Mouse (Mus musculus) embryonic facial prominence, embryonic 10.5 days (tissue): Measurements from ENCODE around the gene Abhd18. TPM values are rescaled to one million over a fixed set of nuclear protein-coding genes. Genes with fewer than 3 reads are reported as not detected.

Experiments
- DNase-seq: peaks from one replicate; pipeline ENCODE4 v3.0.0-alpha.2; 2017; ENCODE audit warnings: low spot score
- H3K27ac ChIP-seq: fragments of 300-500 bp; sonication (generic); replicated peaks from 2 replicates; pipeline ENCODE4 v1.5.1; 2016; ENCODE audit warnings: mild to moderate bottlenecking
- H3K27me3 ChIP-seq: fragments of 300-500 bp; sonication (generic); replicated peaks from 2 replicates; pipeline ENCODE4 v1.6.1; 2016; ENCODE audit warnings: low read depth, mild to moderate bottlenecking; ENCODE audit not compliant: poor library complexity, severe bottlenecking
- H3K36me3 ChIP-seq: fragments of 300-500 bp; sonication (generic); replicated peaks from 2 replicates; pipeline ENCODE4 v1.6.1; 2016; ENCODE audit warnings: mild to moderate bottlenecking, moderate library complexity
- H3K4me1 ChIP-seq: fragments of 300-500 bp; sonication (generic); 2 replicates; pipeline ENCODE4 v1.6.1; 2016
- H3K4me3 ChIP-seq: fragments of 300-500 bp; sonication (generic); 2 replicates; pipeline ENCODE4 v1.5.1; 2016; ENCODE audit warnings: mild to moderate bottlenecking, moderate library complexity
- H3K9me3 ChIP-seq: fragments of 300-500 bp; sonication (generic); 2 replicates; pipeline ENCODE4 v1.6.1; 2016; ENCODE audit warnings: mild to moderate bottlenecking
- WGBS: fragments of 180-500 bp; shearing (Covaris S2); methylation state at CpG from one replicate; pipeline ENCODE4 v1.1.7; 2016; 5-methylcytosine and 5-hydroxymethylcytosine counted together
- polyA plus RNA-seq: library from polyadenylated mRNA; unstranded; fragments of >200 nt; fragmentation: Nextera tagmentation; extraction: Ambion mirVana; gene quantifications from 2 replicates; pipeline ENCODE4 v1.2.1, GENCODE M21; 2016

Abhd18 gene
- polyA plus RNA-seq, 1 experiment from 2014 or later = 4.7 TPM

- Histone ChIP-seq H3K27ac (no peak overlapping the region), H3K4me1 (peaks cover 12% of the 10 kb centered on the region), H3K27me3 (peaks cover 29% of the 10 kb centered on the region), H3K9me3 (no peaks in the 10 kb centered on the region), H3K4me3 (no peak overlapping the region), H3K36me3 (no peaks in the 10 kb centered on the region)
- no peak for DNase-seq
- WGBS = 91% methylated on average over 1 of the region's 1 CpGs
These were observed 108.0 kb downstream of the Abhd18 start for GRCm38 (mm10) chr3:40954792-40955191.

DNA sequence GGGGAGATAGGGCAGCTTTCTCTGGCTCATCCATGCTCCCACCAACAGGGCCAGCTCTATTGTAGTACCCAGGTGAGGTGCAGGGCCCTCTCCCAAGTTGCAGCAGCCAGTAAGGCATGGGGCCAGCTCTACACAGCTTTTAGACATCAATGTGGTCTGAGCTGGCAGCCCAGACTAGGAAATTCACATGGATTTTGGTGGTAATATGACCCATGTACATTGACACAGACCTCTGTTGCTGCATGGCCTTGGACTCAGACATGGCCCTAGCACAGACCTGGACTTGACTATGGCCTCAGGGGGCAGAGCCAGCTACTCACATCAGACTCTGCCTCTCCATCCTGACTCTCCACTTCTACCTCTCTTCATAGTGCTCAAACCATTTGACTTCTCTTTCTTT is 112.1 kb downstream of the Abhd18 start:
- no peak for DNase-seq
- H3K36me3 ChIP-seq = no peaks in the 10 kb centered on the region
- no peaks in the 10 kb centered on the region for H3K4me1 ChIP-seq
- no peaks in the 10 kb centered on the region for H3K27me3 ChIP-seq
- H3K4me3 ChIP-seq = no peak overlapping the region
- H3K9me3 ChIP-seq = no peaks in the 10 kb centered on the region
- no peak overlapping the region for H3K27ac ChIP-seq

GRCm38 (mm10) chr3:40980758-40981157 is 134.0 kb downstream of the Abhd18 start:
- Histone ChIP-seq H3K27ac (no peak overlapping the region), H3K36me3 (no peaks in the 10 kb centered on the region), H3K27me3 (no peaks in the 10 kb centered on the region), H3K9me3 (no peaks in the 10 kb centered on the region), H3K4me1 (no peaks in the 10 kb centered on the region), H3K4me3 (no peak overlapping the region)
- no peak for DNase-seq

DNA sequence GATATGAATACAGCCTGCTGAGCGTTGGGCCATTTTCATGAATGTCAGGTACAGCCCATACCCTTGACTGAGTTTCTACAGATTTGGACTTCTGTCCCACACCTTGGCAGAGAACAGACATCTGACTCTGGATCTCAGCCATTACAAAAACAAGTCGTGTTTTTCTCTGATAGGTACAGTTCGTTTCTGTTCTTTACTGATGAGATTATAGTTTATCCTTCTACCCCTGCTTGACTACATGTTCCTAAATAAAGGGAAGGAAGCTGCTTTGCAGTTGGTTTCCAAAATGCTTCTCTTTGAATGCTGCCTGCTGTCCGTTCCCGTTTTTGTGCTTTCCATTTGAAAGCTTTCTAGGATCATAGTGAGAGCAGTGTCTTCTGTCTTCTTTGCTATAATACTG is 140.8 kb downstream of the Abhd18 start:
- H3K9me3 ChIP-seq = no peaks in the 10 kb centered on the region
- no peaks in the 10 kb centered on the region for H3K4me1 ChIP-seq
- H3K4me3 ChIP-seq = no peak overlapping the region
- 82% methylated on average over 5 of the region's 5 CpGs for WGBS
- no peak overlapping the region for H3K27ac ChIP-seq
- DNase-seq = no peak
- no peaks in the 10 kb centered on the region for H3K27me3 ChIP-seq
- no peaks in the 10 kb centered on the region for H3K36me3 ChIP-seq

Other genes starting within 250 kb of the Abhd18 start
- 0.11 TPM in 1 of 2 replicates, not detected in the other for gene Slc25a31, start 138.1 kb upstream of the Abhd18 start, polyA plus RNA-seq
- 20.9 and 27.8 TPM in 2 replicates for gene Hspa4l, start 102.5 kb upstream of the Abhd18 start, polyA plus RNA-seq
- gene Plk4, start 47.0 kb upstream of the Abhd18 start, polyA plus RNA-seq = 83.9 and 84.1 TPM in 2 replicates
- 6.2 TPM in 2 replicates for gene Mfsd8, start 84 bp upstream of the Abhd18 start, polyA plus RNA-seq
- gene 1700034I23Rik, start 55.6 kb downstream of the Abhd18 start, polyA plus RNA-seq = 0.07 and 0.20 TPM in 2 replicates
- gene Larp1b, start 102.9 kb downstream of the Abhd18 start, polyA plus RNA-seq = 0.87 and 1.7 TPM in 2 replicates
- 29.5 and 31.7 TPM in 2 replicates for gene Pgrmc2, start 236.1 kb downstream of the Abhd18 start, polyA plus RNA-seq